Mouse (Mus musculus) urinary bladder, postnatal 36 days (tissue): ENCODE measurements at regions not wholly inside any gene's neighbourhood (a gene's known extent, or its start where the extent isn't known, plus 50 kb on each side); places are given as distances from the start of the nearest gene placed in this dataset.
A peak's percentile ranks its signal among the peaks of the same experiment; 100 is the strongest.

Experiments used
- DNase-seq, 2 experiments: peaks; one replicate each; pipeline ENCODE4 v3.0.0; 2022; ENCODE audit warnings: low spot score in 2 of 2, mixed read lengths in 1 of 2

DNA sequence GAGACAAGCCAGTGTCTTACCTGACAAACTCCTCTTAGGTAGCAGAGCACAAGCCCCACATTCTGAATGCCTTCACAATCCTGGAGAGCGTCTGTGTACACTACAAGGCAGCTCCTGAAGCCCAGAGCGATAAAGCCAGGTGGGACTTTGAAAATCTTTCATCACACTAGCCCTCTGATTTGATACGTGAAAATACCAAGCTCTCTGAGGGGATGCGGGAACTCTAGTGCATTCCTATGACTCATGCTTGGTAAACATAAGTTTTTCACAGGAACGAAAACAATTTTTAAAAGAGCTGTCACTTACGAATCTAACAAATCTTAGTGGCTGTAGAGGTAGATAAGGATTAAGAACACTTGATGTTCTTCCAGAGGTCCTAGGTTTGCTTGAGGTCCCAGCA, 108.6 kb upstream of the Peli1 start:
- no peak for DNase-seq

GRCm38 (mm10) chr11:20985069-20985759, 105.9 kb upstream of the Peli1 start:
- DNase-seq, result no peak

GRCm38 (mm10) chr11:20985771-20986170, 105.3 kb upstream of the Peli1 start:
- DNase-seq, result no peak

GRCm38 (mm10) chr11:20987171-20987815, 103.8 kb upstream of the Peli1 start:
- no peak for DNase-seq

GRCm38 (mm10) chr11:20987841-20988251, 103.2 kb upstream of the Peli1 start:
- no peak for DNase-seq

DNA sequence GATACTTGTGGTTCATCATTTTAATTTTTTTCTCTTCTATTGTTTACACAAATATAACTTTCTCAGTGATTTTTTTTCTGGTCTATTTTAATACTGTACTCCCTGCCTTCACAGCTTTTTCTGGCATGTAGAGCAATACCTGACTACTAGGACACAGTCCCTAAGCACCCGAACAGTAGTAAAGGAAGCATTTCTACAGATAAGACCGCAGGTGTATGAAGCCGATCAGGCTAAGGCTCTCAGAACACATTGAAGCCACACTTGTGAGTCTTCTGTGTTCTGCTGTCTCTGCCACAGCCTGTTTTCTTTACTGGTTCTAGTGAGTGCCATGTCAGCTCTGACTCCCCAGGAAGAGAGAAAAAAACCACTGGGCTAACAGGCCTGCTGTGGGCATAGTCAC, 102.2 kb upstream of the Peli1 start:
- DNase-seq, result no peak

GRCm38 (mm10) chr11:20993580-20993979, 97.5 kb upstream of the Peli1 start:
- DNase-seq, result no peak

DNA sequence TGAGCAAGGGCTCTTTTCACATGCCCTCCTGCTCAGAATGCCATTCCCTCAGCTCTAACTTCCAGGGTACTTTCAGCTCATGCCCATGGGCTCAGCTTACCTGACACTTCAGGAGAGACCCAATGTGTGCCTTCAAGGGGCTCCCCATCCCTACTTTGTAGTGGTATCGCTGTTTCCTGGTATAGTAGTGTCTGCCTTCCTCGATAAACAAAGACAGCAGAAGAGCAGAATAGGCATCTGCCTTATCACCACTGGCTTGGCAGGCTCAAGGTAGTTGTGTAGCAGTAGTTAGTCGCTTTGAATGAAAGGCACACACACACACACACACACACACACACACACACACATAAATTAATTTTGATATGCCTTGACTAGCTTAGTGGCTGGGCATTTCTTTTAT, 89.7 kb upstream of the Peli1 start:
- no peak for DNase-seq

DNA sequence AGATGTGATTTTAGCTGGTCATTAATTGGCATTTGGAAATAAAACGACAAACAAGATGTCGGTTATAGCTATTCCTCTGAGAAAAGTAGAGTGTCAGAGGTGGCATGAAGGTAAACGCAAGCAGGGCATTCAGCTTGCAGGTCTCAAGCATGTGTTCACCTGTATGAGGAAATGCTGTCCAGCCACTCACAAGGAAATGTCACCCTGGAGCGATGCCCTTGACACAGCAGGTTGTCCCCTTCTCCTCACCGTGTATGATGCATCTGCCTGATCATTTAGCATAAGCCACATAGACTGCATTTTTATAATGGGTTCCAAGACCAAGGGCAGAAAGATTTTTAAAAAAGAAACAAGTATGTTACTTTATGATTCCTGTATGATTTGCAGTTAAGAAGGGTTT, 83.9 kb upstream of the Peli1 start:
- DNase-seq, result no peak

- no peak for DNase-seq
Observed at GRCm38 (mm10) chr11:21009505-21009904, 81.6 kb upstream of the Peli1 start.

GRCm38 (mm10) chr11:21010867-21011266, 80.2 kb upstream of the Peli1 start:
- no peak for DNase-seq

DNA sequence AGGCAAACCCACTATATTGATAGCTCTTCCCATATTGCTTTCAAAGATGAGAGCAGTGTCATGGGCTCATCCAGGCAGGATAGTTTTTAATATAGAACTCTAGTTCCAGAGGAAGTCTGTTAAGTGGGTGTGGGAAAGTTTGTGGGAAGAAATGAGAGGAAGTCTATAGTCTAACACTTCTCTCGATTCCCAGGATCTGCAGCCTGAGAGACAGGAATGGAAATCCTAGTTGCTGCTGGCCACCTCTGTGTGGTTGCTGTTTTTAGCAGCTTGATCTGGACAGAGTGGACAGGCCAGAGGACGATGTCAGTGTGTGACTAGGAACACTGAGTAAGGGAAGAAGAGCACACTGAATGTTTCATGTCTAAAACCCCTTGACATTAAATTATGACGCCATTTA, 76.8 kb upstream of the Peli1 start:
- no peak for DNase-seq

GRCm38 (mm10) chr11:21015536-21015935, 75.6 kb upstream of the Peli1 start:
- peak in 1 of 2 experiments; percentile 36 for DNase-seq

- no peak for DNase-seq
Observed at GRCm38 (mm10) chr11:21016133-21016746, 74.9 kb upstream of the Peli1 start.

DNA sequence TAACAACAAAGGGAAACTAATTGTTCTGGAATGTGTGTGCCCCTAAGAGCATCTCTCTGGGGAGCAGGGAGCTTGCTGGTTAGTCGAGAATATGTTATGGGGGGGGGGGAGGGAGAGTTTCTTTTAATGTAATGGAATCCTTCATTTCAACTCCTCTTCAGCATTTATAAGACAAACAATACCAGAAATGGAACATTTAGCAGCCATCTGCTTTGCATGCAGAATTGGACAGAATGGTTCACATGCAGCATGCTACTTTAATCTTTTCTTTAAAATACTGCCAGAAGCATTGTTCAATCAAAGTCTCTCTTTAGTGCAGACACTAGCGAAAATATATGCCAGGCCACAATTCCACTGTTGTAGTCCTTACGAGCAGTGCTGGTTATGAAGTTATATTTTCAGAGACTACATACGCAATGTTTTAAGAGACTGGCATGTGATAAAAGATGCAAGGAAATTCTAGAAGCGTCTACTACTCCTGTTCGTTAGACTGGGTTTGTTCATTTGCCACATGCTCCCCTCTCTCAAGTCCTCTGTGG, 74.2 kb upstream of the Peli1 start:
- DNase-seq, result no peak

GRCm38 (mm10) chr11:21019829-21020228, 71.3 kb upstream of the Peli1 start:
- DNase-seq, result no peak

- no peak for DNase-seq
Observed at GRCm38 (mm10) chr11:21024111-21024510, 67.0 kb upstream of the Peli1 start.

DNA sequence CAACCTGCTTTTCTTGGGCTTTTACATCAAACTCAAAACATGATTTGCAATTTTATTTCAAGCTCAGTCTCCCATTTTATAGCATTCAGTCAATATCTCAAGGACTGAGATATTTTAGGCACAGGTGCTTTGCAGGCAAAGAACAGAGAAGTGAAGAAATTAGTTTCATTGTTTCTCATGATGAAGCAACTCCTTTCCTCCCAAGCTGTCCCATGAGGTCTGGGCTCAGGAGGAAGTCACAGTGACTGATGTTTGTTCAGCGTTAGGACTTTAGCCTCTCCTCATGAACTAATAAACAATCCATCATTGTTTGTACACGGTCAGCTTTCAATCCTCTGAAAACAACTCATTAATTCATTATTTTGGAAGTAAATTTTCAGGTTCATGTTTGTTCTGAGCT, 66.6 kb upstream of the Peli1 start:
- no peak for DNase-seq

- no peak for DNase-seq
Observed at GRCm38 (mm10) chr11:21027299-21027698, 63.8 kb upstream of the Peli1 start.

DNA sequence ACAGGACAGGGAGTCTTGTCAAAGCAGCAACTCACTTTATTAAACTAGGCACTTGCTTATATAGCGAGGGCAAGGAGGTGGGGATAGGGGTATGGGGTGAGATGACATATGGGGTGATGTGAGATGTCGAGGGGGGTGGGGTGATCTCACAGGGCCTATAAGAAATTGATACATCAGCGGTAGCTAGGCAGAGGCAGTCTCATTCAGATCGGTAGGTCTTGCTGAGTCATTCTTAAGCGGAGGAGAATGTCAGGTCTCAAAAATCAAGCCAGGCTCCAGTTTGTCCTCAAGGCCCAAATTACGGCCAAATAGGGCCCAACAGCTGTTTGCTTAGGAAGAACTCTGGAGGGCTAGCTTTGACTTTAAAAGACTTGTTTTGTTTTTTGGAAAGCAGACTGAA, 60.7 kb upstream of the Peli1 start:
- no peak for DNase-seq

DNA sequence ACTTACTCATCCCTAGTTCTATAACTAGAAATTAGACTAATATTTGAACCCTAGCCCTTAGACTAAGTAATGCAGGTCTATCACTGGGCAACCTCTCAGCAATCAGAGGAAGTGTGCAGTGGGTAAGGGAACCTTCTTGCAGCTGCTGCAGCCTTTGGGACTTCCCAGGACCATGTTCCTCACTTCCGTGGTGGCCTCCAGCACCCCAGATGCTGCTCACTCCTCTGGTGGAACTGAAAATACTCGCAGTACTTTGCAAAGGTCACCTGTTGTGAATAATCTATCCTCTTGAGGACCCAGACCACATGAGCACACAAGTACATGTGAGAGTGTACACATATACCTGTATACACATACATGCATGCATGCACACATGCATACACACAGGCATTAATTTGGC, 59.3 kb upstream of the Peli1 start:
- no peak for DNase-seq

- DNase-seq, result no peak
Observed at GRCm38 (mm10) chr11:21033234-21033822, 57.8 kb upstream of the Peli1 start.
